Mouse (Mus musculus) megakaryocyte progenitor cell, adult 5-6 weeks (primary cell): ENCODE measurements around the gene Prl2c3. TPM values are rescaled to one million over a fixed set of nuclear protein-coding genes. Genes with fewer than 3 reads are reported as not detected.
"Not testable (repeated sequence)": the region's sequence is repeated elsewhere in the genome, so short reads cannot be mapped to it uniquely, and the experiment has no call there.

Experiments
- ATAC-seq: replicated peaks from 2 replicates; pipeline ENCODE4 v1.8.0; 2016; ENCODE audit warnings: mild to moderate bottlenecking, moderate TSS enrichment, inconsistent platforms; ENCODE audit not compliant: poor library complexity
- total RNA-seq, 2 experiments: library from RNA; stranded (forward) in 1 of 2; stranded (reverse) in 1 of 2; fragments of 157-497, 149-512 nt in 1 of 2; fragments of 200-1000 nt in 1 of 2; gene quantifications; 2 replicates each; pipeline versions ENCODE4 v1.2.3 to v1.2.4; 2015 to 2017

Prl2c3 gene
- total RNA-seq (2015) (not detected in 2 replicates), total RNA-seq (2017) (not detected in 2 replicates)

DNA sequence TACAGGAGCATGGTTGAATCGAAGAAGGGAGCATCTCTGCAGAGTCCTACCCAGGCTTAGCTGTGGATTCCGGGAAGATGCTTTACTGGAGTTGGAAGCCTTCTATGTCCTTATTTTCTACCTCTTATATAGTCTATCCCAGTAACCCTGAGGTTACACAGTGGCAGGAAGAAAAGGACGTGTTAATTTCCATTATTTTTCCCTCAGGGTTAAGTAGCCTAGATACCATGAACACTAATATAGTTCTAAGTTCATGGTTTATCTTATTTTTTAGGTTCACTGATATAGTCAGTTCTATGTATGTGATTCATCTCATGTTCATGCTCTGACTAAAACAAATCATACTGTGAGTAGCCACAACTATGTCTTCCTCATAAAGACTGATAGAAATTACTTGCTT lies at the start of gene Prl2c3:
Gene Prl2c3 (minus strand): TSS at position 101 of the 400 bp plus-strand sequence.
- ATAC-seq, result not testable (repeated sequence)

DNA sequence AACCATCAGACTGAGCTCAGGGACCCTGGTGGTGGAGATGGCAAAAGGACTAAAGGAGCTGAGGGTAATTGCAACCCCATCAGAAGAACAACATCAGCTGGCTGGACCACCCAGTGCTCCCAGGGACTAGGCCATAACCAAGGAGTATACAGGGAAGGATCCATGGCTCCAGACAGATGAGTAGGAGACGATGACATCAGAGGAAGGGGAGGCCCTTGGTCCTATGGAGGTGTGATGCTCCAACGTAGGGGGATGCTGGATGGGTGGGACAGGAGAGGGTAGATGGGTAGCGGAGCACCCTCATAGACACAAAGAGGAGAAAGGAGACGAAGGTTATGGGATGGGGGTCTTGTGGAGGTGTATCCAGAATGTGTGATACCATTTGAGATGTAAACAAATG lies 48.4 kb upstream of the Prl2c3 start:
- ATAC-seq, result not testable (repeated sequence)

DNA sequence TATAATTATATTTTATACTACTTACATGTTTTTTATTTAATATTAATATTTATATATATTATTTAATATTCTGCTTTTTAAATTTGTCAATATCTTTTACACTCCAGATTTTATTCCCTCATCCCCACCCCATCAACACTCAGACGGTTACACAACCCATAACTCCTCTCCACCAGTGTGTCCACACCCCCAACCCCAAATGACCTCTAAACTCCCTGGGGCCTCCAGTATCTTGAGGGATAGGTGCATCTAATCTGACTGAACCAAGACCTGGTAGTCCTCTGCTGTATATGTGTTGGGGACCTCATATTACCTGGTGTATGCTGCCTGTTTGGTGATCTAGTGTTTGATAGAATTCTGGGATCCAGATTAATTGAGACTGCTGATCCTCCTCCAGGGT lies 44.8 kb upstream of the Prl2c3 start:
- not testable (repeated sequence) for ATAC-seq

DNA sequence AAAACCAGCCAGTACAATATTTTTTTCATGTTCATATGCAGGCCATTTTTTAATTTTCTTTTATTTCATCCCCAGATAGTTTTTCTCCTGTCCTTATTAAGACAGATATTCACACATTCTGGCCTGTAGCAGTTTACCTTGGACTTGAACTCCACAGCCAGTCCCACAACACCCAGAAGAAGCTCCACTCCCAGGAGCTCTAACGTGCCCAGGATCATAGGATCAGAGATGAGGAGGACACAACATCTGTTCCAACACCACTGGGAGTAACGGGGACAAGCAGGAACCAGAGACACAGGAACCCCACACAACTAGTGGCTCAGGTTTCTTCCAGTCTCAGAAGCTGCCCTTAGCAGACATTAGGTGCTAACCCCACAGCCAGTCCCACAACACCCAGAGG lies 37.7 kb upstream of the Prl2c3 start:
- not testable (repeated sequence) for ATAC-seq

DNA sequence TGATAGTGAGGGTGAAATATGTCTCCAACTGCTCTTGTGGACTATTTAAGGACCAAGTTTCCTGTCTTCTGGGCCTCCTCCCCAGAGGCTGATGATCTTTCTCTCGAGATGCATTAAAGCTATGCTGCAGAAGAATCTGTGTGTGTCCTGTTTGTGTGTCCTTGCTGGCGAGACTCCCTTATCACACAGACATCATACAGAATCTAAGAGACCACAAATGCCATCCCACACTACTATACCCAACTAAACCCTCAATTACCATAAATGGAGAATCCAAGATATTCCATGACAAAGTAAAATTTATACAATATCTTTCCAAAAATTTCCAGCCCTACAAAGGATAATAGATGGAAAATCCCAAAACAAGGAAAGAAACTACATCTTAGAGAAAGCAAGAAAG lies 31.9 kb upstream of the Prl2c3 start:
- ATAC-seq, result no peak

DNA sequence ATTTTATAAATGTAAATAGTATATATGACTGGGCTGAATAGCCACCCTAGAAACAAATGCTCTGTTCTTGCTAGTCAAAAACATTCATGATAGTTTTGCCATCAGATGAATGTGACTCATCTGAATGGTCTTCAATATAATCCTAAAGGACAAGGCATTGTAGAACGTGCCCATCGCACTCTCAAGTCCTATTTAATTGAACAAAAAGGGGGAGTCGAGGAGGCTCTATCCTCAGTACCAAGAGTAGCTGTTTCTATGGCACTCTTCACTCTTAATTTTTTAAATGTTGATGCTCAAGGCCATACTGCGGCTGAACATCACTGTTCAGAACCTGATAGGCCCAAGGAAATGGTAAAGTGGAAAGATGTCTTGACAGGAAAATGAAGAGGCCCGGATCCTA lies 29.2 kb upstream of the Prl2c3 start:
- no peak for ATAC-seq

DNA sequence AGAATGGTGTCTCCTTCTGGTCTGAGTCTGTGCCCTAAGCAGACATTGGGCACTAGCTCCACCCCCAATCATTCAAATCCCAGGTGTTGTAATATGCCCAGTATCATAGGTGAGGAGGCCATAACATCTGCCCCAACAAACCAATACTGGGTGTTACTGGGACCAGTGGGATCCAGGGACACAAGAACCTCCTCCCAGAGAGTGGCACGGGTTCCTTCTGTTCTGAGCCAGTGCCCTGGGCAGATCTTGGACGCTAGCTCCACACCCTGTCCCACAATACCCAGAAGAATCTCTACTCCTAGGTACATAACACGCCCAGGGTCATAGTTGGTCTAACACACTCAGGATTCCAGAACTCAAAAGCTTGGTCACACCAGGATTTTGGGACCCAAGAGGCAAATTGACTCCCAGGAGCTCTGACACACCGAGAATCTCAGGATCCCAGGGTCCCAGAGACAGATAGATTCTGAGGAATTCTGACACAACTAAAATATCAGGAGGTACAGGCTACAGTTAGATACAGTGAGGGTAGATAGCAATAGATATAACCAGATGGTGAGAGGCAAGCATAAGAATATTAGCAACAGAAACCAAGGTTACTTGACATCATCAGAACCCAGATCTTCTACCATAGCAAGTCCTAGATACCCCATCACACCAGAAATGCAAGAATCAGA lies 24.8 kb upstream of the Prl2c3 start:
- not testable (repeated sequence) for ATAC-seq

DNA sequence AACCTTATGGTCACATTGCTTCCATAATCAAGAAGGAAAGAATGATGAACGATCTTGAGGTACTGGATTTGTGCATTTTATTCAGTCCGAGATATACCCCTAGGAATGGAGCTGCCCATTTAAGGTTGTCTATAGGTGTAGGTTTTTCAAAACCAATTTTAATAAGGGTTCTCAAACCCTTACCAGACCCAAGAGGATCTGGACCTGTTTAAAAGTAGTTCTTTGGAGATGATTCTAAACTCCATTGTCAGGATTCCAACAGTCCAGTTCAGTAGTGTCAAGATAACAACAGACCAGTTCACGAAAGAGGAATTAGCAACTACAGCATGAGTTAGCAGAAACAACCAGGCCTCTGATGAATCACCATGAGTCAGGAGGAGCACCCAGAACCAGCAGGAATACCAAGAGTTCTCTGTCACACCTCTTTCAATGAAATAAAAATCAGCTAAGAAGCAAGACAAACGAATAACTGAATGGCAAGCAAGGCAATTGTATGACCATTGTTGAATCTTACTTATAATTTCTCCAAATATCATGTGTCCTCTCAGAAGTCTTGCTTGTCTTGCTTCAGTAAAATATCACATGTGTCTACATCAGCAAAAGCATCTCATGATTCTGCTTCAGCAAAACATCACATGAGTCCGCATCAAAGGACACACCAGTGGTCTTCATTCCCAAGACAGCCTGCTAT lies 14.0 kb upstream of the Prl2c3 start:
- not testable (repeated sequence) for ATAC-seq

DNA sequence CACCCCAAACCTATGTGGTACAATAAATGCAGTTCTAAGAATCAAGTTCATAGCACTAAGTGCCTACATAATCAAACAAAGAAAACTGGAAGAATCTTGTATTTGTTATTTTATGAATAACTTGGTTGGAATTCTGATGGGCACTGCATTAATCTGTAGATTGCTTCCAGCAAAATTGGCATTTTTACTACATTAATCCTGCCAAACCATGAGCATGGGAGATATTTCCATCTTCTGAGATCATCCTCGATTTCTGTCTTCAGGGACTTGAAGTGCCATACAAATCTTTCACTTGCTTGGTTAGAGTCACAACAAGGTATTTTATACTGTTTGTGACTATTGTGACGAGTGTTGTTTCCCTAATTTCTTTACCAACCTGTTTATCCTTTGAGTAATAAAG lies 9.7 kb upstream of the Prl2c3 start:
- ATAC-seq, result no peak

DNA sequence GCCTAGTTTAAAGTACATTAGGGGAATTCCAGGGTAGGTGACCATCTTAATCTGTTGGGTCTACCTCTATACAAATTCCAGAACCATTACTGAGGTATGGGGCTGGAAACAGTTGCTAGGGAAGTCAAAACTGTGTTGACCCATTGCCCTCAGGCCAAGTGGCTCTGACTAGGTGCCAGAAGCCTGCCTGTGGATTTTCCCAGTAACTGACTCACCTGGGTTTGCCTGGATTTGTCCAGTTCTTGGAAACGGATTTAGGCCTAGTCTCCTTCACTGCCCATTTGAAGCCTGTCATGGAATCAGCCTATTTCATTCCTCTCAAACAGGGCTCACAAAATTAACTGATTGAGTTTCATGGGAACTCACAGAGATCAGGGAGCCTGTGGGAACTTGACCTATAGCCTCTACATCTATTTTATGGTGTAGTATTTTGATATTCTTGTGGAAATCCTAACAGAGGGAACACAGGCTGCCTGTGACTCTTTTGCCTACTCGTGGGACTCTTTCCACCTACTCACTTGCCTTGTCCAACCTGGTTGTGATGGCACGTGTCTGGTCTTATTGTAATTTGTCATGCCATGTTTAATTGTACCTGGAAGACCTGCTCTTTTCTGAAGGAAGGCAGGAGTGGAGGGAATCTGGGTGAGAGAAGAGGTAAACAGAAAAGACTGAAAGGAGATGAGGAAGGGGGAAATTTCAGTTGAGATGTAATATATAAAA lies 9.1 kb upstream of the Prl2c3 start:
- not testable (repeated sequence) for ATAC-seq

DNA sequence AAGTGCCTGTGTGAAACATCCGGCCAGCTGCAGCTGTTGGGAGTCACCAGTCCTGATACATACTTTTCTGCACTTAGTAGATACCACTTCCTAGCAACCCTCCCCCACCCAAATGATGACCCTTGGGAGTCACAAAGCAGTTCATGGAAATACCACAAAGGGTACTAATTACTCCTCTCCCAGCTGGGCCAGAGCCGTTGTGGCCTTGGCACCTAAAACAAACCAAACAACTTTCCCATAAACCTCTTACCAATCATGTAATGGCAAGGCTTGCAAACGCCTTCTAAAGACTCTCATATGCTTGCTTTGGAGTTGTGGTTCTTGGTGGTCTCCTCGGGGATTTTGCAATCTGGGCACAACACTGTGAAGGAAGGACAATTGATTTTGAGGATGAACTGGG lies 6.6 kb upstream of the Prl2c3 start:
- ATAC-seq, result not testable (repeated sequence)

DNA sequence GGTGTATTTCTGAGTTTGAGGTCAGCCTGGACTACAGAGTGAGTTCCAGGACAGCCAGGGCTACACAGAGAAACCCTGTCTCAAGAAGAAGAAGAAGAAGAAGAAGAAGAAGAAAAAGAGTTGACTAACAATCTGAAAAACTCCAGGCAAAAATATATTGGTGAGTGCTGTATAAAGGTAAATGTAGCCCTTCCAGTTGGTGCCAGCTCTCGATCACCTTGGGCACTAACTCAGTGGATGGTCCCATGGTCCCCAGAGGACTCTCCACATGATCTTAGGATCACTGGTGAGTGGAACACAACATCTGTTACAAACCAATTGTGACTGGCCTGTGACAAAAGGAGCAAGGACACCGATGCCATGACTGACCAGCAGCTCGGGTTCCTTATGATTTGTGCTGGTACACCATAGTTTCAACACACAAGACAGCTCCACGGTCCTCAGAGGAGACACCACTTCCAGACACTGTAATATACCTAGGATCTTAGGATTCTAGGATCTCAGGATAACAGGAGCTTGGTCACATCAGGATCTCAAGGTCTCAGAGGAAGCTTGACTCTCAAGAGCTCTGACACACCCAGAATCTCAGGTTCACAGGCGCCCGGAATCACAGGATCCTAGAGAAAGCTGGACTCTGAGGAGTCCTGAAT lies 30.3 kb downstream of the Prl2c3 start:
- ATAC-seq, result not testable (repeated sequence)

Other genes with a start within 250 kb of the Prl2c3 start
- gene Ero1lb, start 234.2 kb downstream of the Prl2c3 start, total RNA-seq (2015), result 19.0 and 24.4 TPM in 2 replicates
- 14.2 and 14.4 TPM in 2 replicates for gene Ero1lb, start 234.2 kb downstream of the Prl2c3 start, total RNA-seq (2017)
- not detected in 2 replicates for gene Prl2c2, start 205.3 kb upstream of the Prl2c3 start, total RNA-seq (2015)
- gene Prl2c2, start 205.3 kb upstream of the Prl2c3 start, total RNA-seq (2017), result not detected in 2 replicates